Comparison of ENCODE assay signal across 24 mouse cellular contexts in the genomic region with DNA sequence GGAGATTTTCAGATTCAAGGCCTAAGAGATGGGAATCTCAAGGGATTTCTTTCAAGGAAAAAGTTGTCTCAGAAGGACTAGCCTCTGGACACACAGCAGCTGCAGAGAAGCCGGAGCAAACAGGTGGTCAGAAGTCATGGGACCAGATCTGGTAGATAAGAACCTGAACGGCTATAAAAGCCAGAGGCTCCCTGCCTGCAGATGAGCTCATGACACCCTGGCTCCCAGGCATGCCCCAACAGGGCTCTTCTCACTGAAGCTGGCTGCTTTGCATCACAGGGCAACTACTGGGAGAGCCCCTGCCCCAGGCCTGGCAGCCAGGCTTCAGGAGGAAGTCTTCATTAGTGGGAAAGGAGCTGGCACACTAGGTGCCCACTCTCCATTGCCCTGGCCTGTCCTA. TPM values are rescaled to one million over a fixed set of nuclear protein-coding genes. Genes with fewer than 3 reads are reported as not detected.
A peak's percentile ranks its signal among the peaks of the same experiment; 100 is the strongest.
DNase-seq lines count a peak whose midpoint lies in the region; ATAC-seq and TF ChIP-seq lines count a peak whose summit lies in the region.
"Had no signal": no experiment of that assay in that cellular context is flagged by ENCODE, and none has a peak within 500 bp of the region (broad histone marks: within the 10 kb centered on the region; RNA-seq: fewer than 3 reads in every experiment).

No protein-coding gene starts in this region.

- no peak for DNase-seq in stomach, postnatal 0 days (ENCODE audit: low spot score)
- peak; percentile 73 for DNase-seq in MN1 (ENCODE audit: low spot score)
- DNase-seq in induced T-regulatory cell, adult 2 months (ENCODE audit: low read depth) = peak; percentile 38
- DNase-seq in naive thymus-derived CD4-positive, alpha-beta T cell, adult 2 months (ENCODE audit: low read depth) = peak; percentile 24
- no peak for DNase-seq in cerebellum, adult 8-10 months
- DNase-seq in kidney, adult 18-20 months = no peak
- no peak for DNase-seq in left cerebral cortex, postnatal 14 days (ENCODE audit: low spot score in 2 of 2)
- DNase-seq: cerebellum, adult 9-11 months; gastrocnemius, adult 2 months; heart, postnatal 14 days; kidney, adult 2 months; kidney, postnatal 25 days had no signal

- intact Hi-C loops in left cerebral cortex, postnatal 14 days (cut with DNase I) = no loop called here

- ATAC-seq in stomach, embryonic 15.5 days (ENCODE audit: insufficient read depth, low FRiP score, low read depth) = no peak; the same call in 1 of the 2 replicates
- no peak for ATAC-seq in stomach, postnatal 0 days (ENCODE audit: low FRiP score, low TSS enrichment)
- ATAC-seq: CD4-positive, CD25-positive, alpha-beta regulatory T cell, adult 4 months had no signal

- H3K36me3 ChIP-seq in stomach, embryonic 15.5 days = no peaks in the 10 kb centered on the region
- no peaks in the 10 kb centered on the region for H3K36me3 ChIP-seq in stomach, postnatal 0 days (ENCODE audit: control insufficient read depth, insufficient read depth, low read length)
- H3K36me3 ChIP-seq: limb, embryonic 12.5 days; liver, embryonic 12.5 days; lung, embryonic 15.5 days; midbrain, embryonic 12.5 days; neural tube, embryonic 15.5 days had no signal

- 0 out of 2 replicates have a peak overlapping the region, but pooled peaks have one; percentile 2 for H3K27ac ChIP-seq in stomach, embryonic 15.5 days
- no peak overlapping the region for H3K27ac ChIP-seq in stomach, postnatal 0 days (replicated peaks)
- H3K27ac ChIP-seq: gastrocnemius, adult 2 months; hindbrain, embryonic 14.5 days; left cerebral cortex, adult 2 months; liver, embryonic 12.5 days; lung, embryonic 15.5 days; midbrain, embryonic 12.5 days; neural tube, embryonic 15.5 days had no signal

- TF ChIP-seq EP300 in stomach, postnatal 0 days (optimal IDR thresholded peaks at IDR 0.05) = no peak

- H3K4me2 ChIP-seq in stomach, embryonic 15.5 days = no peak overlapping the region
- H3K4me2 ChIP-seq in stomach, postnatal 0 days (replicated peaks; ENCODE audit: low read depth) = no peak overlapping the region
- H3K4me2 ChIP-seq: liver, embryonic 12.5 days had no signal

- no peak overlapping the region for H3K4me3 ChIP-seq in stomach, embryonic 15.5 days (replicated peaks)
- no peak overlapping the region for H3K4me3 ChIP-seq in stomach, postnatal 0 days (ENCODE audit: low read depth, low read length)
- H3K4me3 ChIP-seq: gastrocnemius, adult 2 months; left cerebral cortex, adult 2 months; limb, embryonic 12.5 days; liver, embryonic 12.5 days; lung, embryonic 15.5 days; midbrain, embryonic 12.5 days; neural tube, embryonic 15.5 days had no signal

- H3K9ac ChIP-seq in stomach, embryonic 15.5 days = no peak overlapping the region
- H3K9ac ChIP-seq in stomach, postnatal 0 days (ENCODE audit: low read length) = no peak overlapping the region
- H3K9ac ChIP-seq: hindbrain, embryonic 14.5 days; liver, embryonic 12.5 days; lung, embryonic 15.5 days; neural tube, embryonic 15.5 days had no signal

- TF ChIP-seq CTCF in stomach, postnatal 0 days (IDR thresholded peaks at IDR 0.05; ENCODE audit: low read depth) = no peak

- peaks cover 14% of the 10 kb centered on the region; the same call in 1 of the 2 replicates for H3K4me1 ChIP-seq in stomach, embryonic 15.5 days
- 0 out of 2 replicates have a peak, but pooled peaks cover 2% of the 10 kb centered on the region for H3K4me1 ChIP-seq in stomach, postnatal 0 days (replicated peaks; ENCODE audit: control insufficient read depth, insufficient read depth)

- H3K27me3 ChIP-seq in stomach, embryonic 15.5 days (replicated peaks) = no peaks in the 10 kb centered on the region
- H3K27me3 ChIP-seq in stomach, postnatal 0 days (ENCODE audit: control insufficient read depth, insufficient read depth, low read length) = no peaks in the 10 kb centered on the region
- H3K27me3 ChIP-seq: lung, embryonic 15.5 days; neural tube, embryonic 15.5 days had no signal

- WGBS in stomach, embryonic 15.5 days = 41% methylated on average over 2 of the region's 2 CpGs
- 28% methylated on average over 2 of the region's 2 CpGs for WGBS in stomach, postnatal 0 days

- no peaks in the 10 kb centered on the region for H3K9me3 ChIP-seq in stomach, embryonic 15.5 days
- H3K9me3 ChIP-seq in stomach, postnatal 0 days (ENCODE audit: control insufficient read depth, low read length) = no peaks in the 10 kb centered on the region
- H3K9me3 ChIP-seq: limb, embryonic 12.5 days; liver, embryonic 12.5 days; lung, embryonic 15.5 days; midbrain, embryonic 12.5 days; neural tube, embryonic 15.5 days had no signal

RNA-seq across cellular contexts. Expression of a gene that starts 8.6 kb away (rescaled TPM):
- 5.5 and 5.9 TPM in 2 replicates for polyA plus RNA-seq in stomach, embryonic 15.5 days (2015; fragmentation: Nextera tagmentation; extraction: Ambion mirVana)
- 4.5 and 4.9 TPM in 2 replicates for polyA plus RNA-seq in stomach, postnatal 0 days (2015; fragmentation: Nextera tagmentation; extraction: Ambion mirVana)
- under 1 TPM in 1 of 2 experiments, not detected in 1; 0.09 TPM for total RNA-seq in left cerebral cortex, postnatal 14 days (2021)

RNA-seq across cellular contexts. Expression of a gene that starts 22.3 kb away (rescaled TPM):
- 8.8 and 9.3 TPM in 2 replicates for polyA plus RNA-seq in stomach, embryonic 15.5 days (2015; fragmentation: Nextera tagmentation; extraction: Ambion mirVana)
- 4.6 and 4.9 TPM in 2 replicates for polyA plus RNA-seq in stomach, postnatal 0 days (2015; fragmentation: Nextera tagmentation; extraction: Ambion mirVana)
- 1 to 10 TPM; 6.7 to 9.2 TPM for total RNA-seq in left cerebral cortex, postnatal 14 days (2021)

RNA-seq across cellular contexts. Expression of a gene that starts 45.3 kb away (rescaled TPM):
- polyA plus RNA-seq in stomach, embryonic 15.5 days (2015; fragmentation: Nextera tagmentation; extraction: Ambion mirVana) = not detected in 2 replicates
- 0.07 TPM in 1 of 2 replicates, not detected in the other for polyA plus RNA-seq in stomach, postnatal 0 days (2015; fragmentation: Nextera tagmentation; extraction: Ambion mirVana)
- total RNA-seq in left cerebral cortex, postnatal 14 days (2021) = under 1 TPM; 0.18 to 0.27 TPM
- total RNA-seq: gastrocnemius, adult 2 months; heart, postnatal 14 days; left cerebral cortex, adult 2 months; MEL had no signal
- polyA plus RNA-seq: CD4-positive, CD25-positive, alpha-beta regulatory T cell, adult 4 months; forebrain, embryonic 11.5 days; heart, embryonic 11.5 days; hindbrain, embryonic 14.5 days; liver, embryonic 12.5 days; lung, embryonic 15.5 days; midbrain, embryonic 12.5 days; neural tube, embryonic 15.5 days had no signal

Comparison
In these comparisons a context has a peak if more than half of its experiments do, and no peak if none do; other contexts are left out.
1. DNase-seq: peak in MN1 (single experiment), induced T-regulatory cell, adult 2 months (single experiment) and naive thymus-derived CD4-positive, alpha-beta T cell, adult 2 months (single experiment); none in stomach, postnatal 0 days (single experiment), cerebellum, adult 8-10 months (single experiment), kidney, adult 18-20 months (single experiment) and left cerebral cortex, postnatal 14 days (0 of 2).